Mouse (Mus musculus) myocyte (in vitro differentiated cells): ENCODE results near the gene Disc1. TPM values are rescaled to one million over a fixed set of nuclear protein-coding genes. Genes with fewer than 3 reads are reported as not detected.

Experiments
- H3K27me3 ChIP-seq: one replicate; pipeline ENCODE4 v1.6.1; 2011; ENCODE audit not compliant: control insufficient read depth, insufficient read depth, insufficient read length
- H3K36me3 ChIP-seq: one replicate; pipeline ENCODE4 v1.6.1; 2011; ENCODE audit not compliant: control insufficient read depth, insufficient read depth
- H3K4me2 ChIP-seq: one replicate; pipeline ENCODE4 v1.6.1; 2011; ENCODE audit warnings: low read depth, control low read depth
- H3K4me3 ChIP-seq: one replicate; pipeline ENCODE4 v1.5.1; 2011; ENCODE audit warnings: mild to moderate bottlenecking, control low read depth, moderate library complexity
- H3K79me2 ChIP-seq: one replicate; pipeline ENCODE4 v1.6.1; 2011; ENCODE audit not compliant: control insufficient read depth, insufficient read depth
- H3ac ChIP-seq: one replicate; pipeline ENCODE4 v1.6.1; 2011; ENCODE audit not compliant: control insufficient read depth, insufficient read length
- CEBPB ChIP-seq: IDR thresholded peaks from 2 replicates; pipeline ENCODE4 v1.6.1; 2011; ENCODE audit warnings: mild to moderate bottlenecking, moderate library complexity; ENCODE audit not compliant: poor library complexity, insufficient read depth, severe bottlenecking
- E2F4 ChIP-seq: IDR thresholded peaks from one replicate; pipeline ENCODE4 v1.6.1; 2011; ENCODE audit warnings: mild to moderate bottlenecking, control low read depth, moderate library complexity; ENCODE audit not compliant: insufficient read depth
- MAX ChIP-seq: IDR thresholded peaks from one replicate; pipeline ENCODE4 v1.6.1; 2011; ENCODE audit warnings: low read depth, mild to moderate bottlenecking, control low read depth
- MYOD1 ChIP-seq, 3 experiments: IDR thresholded peaks; one replicate each; pipeline ENCODE4 v1.6.1; 2011; ENCODE audit warnings: control low read depth in 2 of 3, low read depth in 2 of 3, mild to moderate bottlenecking in 2 of 3, moderate library complexity in 1 of 3; ENCODE audit not compliant: insufficient read length in 2 of 3, control insufficient read depth in 1 of 3
- MYOG ChIP-seq, 3 experiments: IDR thresholded peaks; one replicate each; pipeline ENCODE4 v1.6.1; 2011; ENCODE audit warnings: control low read depth in 2 of 3, low read depth in 2 of 3, mild to moderate bottlenecking in 2 of 3; ENCODE audit not compliant: insufficient read length in 2 of 3, control insufficient read depth in 1 of 3, insufficient read depth in 1 of 3
- POLR2A ChIP-seq: IDR thresholded peaks from one replicate; pipeline ENCODE4 v1.6.1; 2011; ENCODE audit warnings: low read depth, mild to moderate bottlenecking, control low read depth, moderate library complexity; ENCODE audit not compliant: insufficient read length
- POLR2AphosphoS2 ChIP-seq: IDR thresholded peaks from one replicate; pipeline ENCODE4 v1.6.1; 2011; ENCODE audit warnings: low read depth, control low read depth; ENCODE audit not compliant: insufficient read length
- REST ChIP-seq: IDR thresholded peaks from one replicate; pipeline ENCODE4 v1.6.1; 2011; ENCODE audit warnings: mild to moderate bottlenecking, control low read depth, moderate library complexity; ENCODE audit not compliant: insufficient read depth, insufficient read length
- SRF ChIP-seq: IDR thresholded peaks from one replicate; pipeline ENCODE4 v1.6.1; 2011; ENCODE audit warnings: low read depth; ENCODE audit not compliant: control insufficient read depth, insufficient read length
- TCF12 ChIP-seq: IDR thresholded peaks from one replicate; pipeline ENCODE4 v1.6.1; 2011; ENCODE audit warnings: mild to moderate bottlenecking, control low read depth; ENCODE audit not compliant: poor library complexity, insufficient read depth, severe bottlenecking
- TCF3 ChIP-seq: IDR thresholded peaks from one replicate; pipeline ENCODE4 v1.6.1; 2011; ENCODE audit warnings: low read depth, control low read depth; ENCODE audit not compliant: insufficient read length
- USF1 ChIP-seq: IDR thresholded peaks from one replicate; pipeline ENCODE4 v1.6.1; 2011; ENCODE audit warnings: low read depth, mild to moderate bottlenecking, control low read depth, moderate library complexity
- polyA plus RNA-seq: library from polyadenylated mRNA; unstranded; fragments of >200 nt; fragmentation: generic; extraction: Trizol; gene quantifications from one replicate; pipeline ENCODE4 v1.2.1, GENCODE M21; 2012; ENCODE audit warnings: missing spikeins

Gene Disc1
- polyA plus RNA-seq, 1 experiment, result 0.06 TPM

GRCm38 (mm10) chr8:125140965-125141364, 87.0 kb downstream of the Disc1 start:
- H3K4me2 ChIP-seq, result no peak overlapping the region
- H3K27me3 ChIP-seq, result peaks cover 34% of the 10 kb centered on the region
- H3ac ChIP-seq, result no peak overlapping the region
- H3K36me3 ChIP-seq, result no peaks in the 10 kb centered on the region
- no peak overlapping the region for H3K4me3 ChIP-seq
- H3K79me2 ChIP-seq, result no peaks in the 10 kb centered on the region
- TF ChIP-seq E2F4 (no peak), MYOG (IDR thresholded peaks at IDR 0.05; ENCODE audit: control insufficient read depth in 1 of 3, insufficient read depth in 1 of 3, insufficient read length in 2 of 3, low read depth in 2 of 3) (no peak), USF1 (no peak), CEBPB (no peak), MAX (no peak), REST (no peak), POLR2AphosphoS2 (no peak), POLR2A (no peak), TCF3 (no peak), MYOD1 (IDR thresholded peaks at IDR 0.05; ENCODE audit: control insufficient read depth in 1 of 3, insufficient read length in 2 of 3, low read depth in 2 of 3) (no peak), TCF12 (no peak), SRF (no peak)

GRCm38 (mm10) chr8:125156863-125157640, 103.1 kb downstream of the Disc1 start:
- H3K4me3 ChIP-seq, result no peak overlapping the region
- no peaks in the 10 kb centered on the region for H3K79me2 ChIP-seq
- no peak overlapping the region for H3K4me2 ChIP-seq
- no peak for TF ChIP-seq CEBPB
- no peak for TF ChIP-seq POLR2AphosphoS2
- no peak for TF ChIP-seq USF1
- TF ChIP-seq SRF, result no peak
- TF ChIP-seq TCF3, result no peak
- no peak for TF ChIP-seq E2F4
- no peak for TF ChIP-seq POLR2A
- TF ChIP-seq REST, result no peak
- no peak for TF ChIP-seq MYOD1 (IDR thresholded peaks at IDR 0.05; ENCODE audit: control insufficient read depth in 1 of 3, insufficient read length in 2 of 3, low read depth in 2 of 3)
- TF ChIP-seq MAX, result no peak
- no peak for TF ChIP-seq TCF12
- no peak overlapping the region for H3ac ChIP-seq
- H3K36me3 ChIP-seq, result no peaks in the 10 kb centered on the region
- H3K27me3 ChIP-seq, result peaks cover 44% of the 10 kb centered on the region

- Histone ChIP-seq H3K36me3 (no peaks in the 10 kb centered on the region), H3K4me3 (no peak overlapping the region), H3K27me3 (peaks cover 44% of the 10 kb centered on the region), H3K79me2 (no peaks in the 10 kb centered on the region), H3K4me2 (no peak overlapping the region), H3ac (no peak overlapping the region)
- TF ChIP-seq MYOD1 (IDR thresholded peaks at IDR 0.05; ENCODE audit: control insufficient read depth in 1 of 3, insufficient read length in 2 of 3, low read depth in 2 of 3) (no peak), MAX (no peak), MYOG (IDR thresholded peaks at IDR 0.05; ENCODE audit: control insufficient read depth in 1 of 3, insufficient read depth in 1 of 3, insufficient read length in 2 of 3, low read depth in 2 of 3) (no peak), E2F4 (no peak), CEBPB (no peak), TCF3 (no peak), POLR2A (no peak), USF1 (no peak), TCF12 (no peak), POLR2AphosphoS2 (no peak)
Measured at GRCm38 (mm10) chr8:125157641-125158005, 103.6 kb downstream of the Disc1 start.

- Histone ChIP-seq H3K36me3 (no peaks in the 10 kb centered on the region), H3K79me2 (no peaks in the 10 kb centered on the region), H3K4me3 (no peak overlapping the region), H3ac (no peak overlapping the region), H3K27me3 (peaks cover 50% of the 10 kb centered on the region), H3K4me2 (no peak overlapping the region)
- TF ChIP-seq E2F4 (no peak), TCF12 (no peak), POLR2AphosphoS2 (no peak), SRF (no peak), MYOG (IDR thresholded peaks at IDR 0.05; ENCODE audit: control insufficient read depth in 1 of 3, insufficient read depth in 1 of 3, insufficient read length in 2 of 3, low read depth in 2 of 3) (no peak), USF1 (no peak), TCF3 (no peak), MAX (no peak), POLR2A (no peak), MYOD1 (IDR thresholded peaks at IDR 0.05; ENCODE audit: control insufficient read depth in 1 of 3, insufficient read length in 2 of 3, low read depth in 2 of 3) (no peak), REST (no peak), CEBPB (no peak)
Measured at GRCm38 (mm10) chr8:125159387-125159786, 105.4 kb downstream of the Disc1 start.
